Mouse (Mus musculus) ZHBTc4 (cell line): Measurements from ENCODE around the gene Cela3b.

Experiments used
- DNase-seq: peaks from one replicate; pipeline ENCODE4 v3.0.0-alpha.2; 2011; ENCODE audit warnings: low read depth, low spot score

Gene Cela3b

DNA sequence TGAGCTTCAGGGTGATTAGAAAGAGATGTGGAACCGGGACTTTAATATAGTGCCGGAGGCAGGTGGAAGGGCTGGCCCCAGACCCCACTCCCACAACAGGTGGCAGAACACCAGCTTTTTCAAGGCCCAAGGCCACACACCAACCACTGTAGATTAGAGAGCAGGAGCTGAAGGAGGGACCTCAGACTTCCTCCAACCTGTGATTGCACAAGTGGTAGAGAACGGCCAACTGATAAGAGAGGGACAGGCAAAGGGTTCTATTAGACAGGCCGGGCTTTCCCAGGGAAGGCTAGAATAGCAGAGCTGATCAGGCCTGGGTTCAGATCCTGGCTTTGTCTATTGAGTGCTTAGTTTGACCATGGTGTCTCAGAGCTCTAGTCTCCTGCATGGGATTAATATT is at the start of gene Cela3b:
Gene Cela3b (minus strand): TSS at position 39 of the 400 bp plus-strand sequence.
- DNase-seq: no peak

DNA sequence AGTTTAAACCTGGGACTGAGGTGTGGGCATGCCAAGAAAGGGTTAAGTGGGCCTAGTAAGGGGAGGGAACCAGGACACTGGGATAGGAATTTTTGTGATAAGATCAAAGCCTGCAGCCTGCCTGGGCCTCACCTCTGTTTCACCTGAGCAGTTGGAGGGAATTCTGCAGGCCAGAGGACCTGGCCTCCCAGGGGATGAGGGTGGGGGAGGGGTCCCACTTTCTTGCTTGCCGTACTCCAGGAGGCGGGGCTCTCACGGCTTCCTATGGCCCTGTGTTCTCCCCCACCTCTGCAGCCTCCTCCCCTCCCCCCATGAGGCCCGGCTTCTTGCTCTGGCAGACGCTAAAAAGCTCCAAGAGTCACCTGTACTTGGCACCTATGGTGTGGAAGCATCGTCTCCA is 49.4 kb upstream of the Cela3b start:
- peak; percentile 89 for DNase-seq

DNA sequence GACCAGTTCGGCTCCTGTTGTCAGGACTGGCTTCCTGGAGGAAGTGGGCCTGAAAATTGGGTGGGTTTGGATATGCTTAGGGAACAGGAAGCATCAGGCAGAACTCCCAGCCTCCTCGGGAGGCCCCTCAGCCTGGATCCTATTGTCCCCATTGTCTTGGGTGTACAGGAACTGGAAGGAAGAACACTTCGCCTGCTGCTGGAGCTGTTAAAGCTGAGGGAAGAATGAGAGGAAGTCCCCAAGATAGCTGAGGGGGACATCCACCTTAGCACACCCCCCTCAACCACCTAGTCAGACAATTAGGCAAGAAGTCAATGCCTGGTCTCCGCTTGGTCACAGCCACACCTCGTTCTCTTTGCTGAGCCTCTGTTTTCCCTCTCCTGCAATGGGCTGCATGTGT is 48.0 kb upstream of the Cela3b start:
- DNase-seq: no peak

- DNase-seq: no peak
These were observed 47.3 kb upstream of the Cela3b start for GRCm38 (mm10) chr4:137477611-137478010.

- DNase-seq: no peak
These were observed 46.5 kb upstream of the Cela3b start for GRCm38 (mm10) chr4:137476761-137477237.

DNA sequence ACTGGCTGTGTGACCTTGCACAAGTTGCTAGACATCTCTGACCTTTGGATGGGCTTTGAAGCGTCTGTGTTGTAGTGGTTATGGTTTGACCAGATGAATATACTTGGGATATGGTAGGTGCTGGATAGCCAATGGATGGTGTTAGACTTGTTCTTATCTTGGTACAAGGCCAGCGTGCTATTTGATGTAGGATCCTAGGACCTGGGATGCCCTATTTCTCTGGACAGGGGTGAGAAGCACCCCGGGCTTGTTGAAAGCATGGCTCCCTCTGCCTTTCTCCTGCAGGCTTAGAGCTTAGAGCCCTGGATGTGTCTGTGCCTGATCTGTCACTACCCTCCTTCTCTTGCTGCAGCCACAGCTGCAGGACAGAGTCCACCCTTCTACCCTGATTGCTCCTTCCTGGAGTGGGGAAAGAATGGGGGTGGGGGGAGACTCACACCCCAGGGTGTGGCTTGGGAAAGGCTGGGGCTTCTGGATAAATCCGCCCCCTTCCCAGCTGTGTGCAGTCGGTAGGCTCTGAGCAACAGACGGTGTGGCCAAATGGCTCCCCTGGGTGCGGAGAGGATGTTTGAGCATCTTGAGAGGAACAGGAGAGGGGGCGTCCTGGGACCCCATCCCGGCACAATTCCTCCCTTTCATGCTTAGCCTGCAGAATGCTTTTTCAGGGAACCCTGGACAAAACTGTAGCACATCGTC is 45.9 kb upstream of the Cela3b start:
- peak; percentile 64 for DNase-seq

GRCm38 (mm10) chr4:137475271-137476050 is 45.1 kb upstream of the Cela3b start:
- DNase-seq: no peak

DNA sequence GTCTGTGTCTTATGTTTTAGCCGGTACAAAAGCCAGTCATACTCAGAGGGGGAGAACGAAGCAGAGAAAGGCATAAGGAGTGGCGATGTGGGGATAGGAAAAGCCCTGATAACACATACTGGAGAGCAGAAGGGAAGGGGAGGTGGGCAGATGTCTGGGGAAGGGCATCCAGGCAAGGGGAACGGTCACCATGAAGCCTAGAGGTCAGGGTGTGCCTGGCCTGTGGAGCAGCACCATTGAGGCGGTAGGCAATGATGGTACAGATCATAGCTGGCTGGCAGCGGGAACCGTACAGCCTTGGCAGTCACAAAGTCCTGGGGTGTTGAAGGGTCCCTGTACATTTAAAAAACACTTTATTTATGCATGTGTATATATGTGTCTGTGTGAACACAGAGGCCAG is 44.4 kb upstream of the Cela3b start:
- no peak for DNase-seq

DNA sequence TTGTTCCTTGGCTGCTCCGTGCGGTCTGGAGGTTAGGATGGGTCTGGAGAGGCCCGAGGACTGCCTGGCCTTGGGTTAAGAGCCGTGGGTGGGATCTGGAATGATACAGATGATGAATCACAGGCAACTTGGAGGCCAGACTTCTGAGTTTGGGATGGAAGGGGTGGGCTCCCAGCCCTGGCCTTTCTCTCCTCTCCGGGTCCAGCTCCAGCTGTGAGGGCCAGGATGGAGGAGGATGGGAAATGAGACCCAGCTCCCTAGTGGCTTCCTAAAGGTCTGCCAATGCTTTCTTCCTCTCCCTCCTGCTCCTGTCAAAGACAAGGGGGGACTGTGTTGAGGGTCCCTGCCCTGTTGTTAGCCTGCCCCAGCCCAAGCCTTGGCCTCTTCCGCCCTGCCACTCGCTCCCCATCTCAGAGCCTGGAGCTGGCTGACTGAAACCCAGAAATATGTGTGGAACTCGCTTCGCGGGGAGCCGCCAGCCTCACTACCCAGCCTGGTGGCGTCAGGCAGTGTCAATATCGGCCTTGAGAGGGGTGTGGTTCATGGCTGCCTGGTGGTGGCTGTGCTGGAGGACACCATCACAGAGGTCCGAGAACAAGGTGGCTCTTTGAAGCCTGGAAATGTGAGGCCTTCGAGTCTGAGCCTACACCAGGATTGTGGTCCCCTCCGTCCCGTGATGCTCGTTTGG is 43.5 kb upstream of the Cela3b start:
- DNase-seq: no peak

- no peak for DNase-seq
These were observed 42.9 kb upstream of the Cela3b start for GRCm38 (mm10) chr4:137473240-137473639.

- DNase-seq: no peak
These were observed 41.0 kb upstream of the Cela3b start for GRCm38 (mm10) chr4:137471326-137471725.

DNA sequence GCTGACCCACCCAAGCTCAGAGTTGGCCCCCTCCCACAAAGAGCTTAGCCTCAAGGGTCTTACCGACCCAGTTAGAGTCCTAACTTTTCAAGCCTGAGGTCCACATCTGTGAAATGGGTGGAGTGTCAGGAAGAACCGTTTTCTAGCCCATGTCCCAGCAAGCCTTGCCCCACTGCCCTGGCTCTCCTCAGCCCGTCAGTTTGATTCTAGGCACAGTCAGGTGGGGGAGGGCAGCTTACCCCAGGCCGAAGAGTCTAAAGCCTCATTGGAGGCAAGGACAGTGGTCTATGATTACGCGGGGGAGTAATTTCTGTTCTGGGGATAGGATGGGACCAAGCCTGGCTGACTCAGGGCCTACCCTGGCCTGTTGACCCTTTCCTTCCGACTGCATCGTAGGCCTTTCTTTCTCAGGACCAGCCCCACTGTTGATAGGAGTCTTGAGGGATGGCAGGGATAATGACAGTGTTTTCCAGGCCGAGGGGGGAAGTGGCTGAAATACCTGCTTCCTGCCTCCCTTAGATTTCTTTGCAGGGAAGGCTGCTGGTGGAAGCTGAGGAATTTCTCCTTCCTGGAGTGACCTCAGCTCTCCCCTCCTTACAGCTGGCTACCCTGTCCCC is 40.5 kb upstream of the Cela3b start:
- DNase-seq: no peak

GRCm38 (mm10) chr4:137469845-137470692 is 39.7 kb upstream of the Cela3b start:
- peak; percentile 97 for DNase-seq

- peak; percentile 89 for DNase-seq
These were observed 38.9 kb upstream of the Cela3b start for GRCm38 (mm10) chr4:137469081-137469844.

DNA sequence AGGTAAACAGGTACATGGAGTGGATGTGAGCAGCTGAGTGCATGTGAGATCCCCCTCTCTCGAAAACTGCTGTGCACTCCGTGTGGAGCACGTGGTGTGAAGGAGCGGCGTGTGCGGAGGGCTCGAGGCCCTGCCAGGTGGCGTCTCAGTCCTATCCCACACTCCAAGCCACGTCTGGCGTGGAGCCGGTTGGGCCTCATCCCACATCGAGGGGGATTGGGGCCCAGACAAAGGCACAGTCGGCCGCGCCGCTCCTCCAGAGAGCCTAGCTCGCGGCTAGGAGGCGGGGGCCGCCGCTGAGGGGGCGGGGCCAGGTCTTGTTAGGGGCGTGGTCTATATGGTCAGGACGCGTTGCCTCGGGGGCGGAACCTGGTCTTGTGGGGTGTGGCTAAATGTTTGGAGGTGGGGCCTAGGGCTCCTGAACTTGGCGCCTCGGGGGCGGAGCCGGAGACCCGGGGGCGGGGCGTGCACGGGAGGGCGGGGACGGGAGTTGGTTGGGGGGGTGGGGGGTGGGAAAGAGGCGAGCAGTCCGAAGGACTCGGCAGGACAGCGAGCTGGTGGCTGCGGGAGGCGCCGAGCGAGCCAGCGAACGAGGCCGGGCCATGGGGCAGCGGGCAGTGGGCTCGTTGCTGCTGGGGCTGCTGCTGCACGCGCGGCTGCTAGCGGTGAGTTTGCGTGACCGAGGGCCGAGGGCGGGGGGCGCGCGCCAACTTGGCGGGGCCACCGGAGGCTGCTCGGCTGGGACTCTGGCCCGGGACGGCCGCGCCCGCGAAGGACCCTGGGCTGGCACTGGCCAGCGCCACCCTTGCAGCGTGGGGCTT is 38.1 kb upstream of the Cela3b start, which contains the start of gene Hspg2:
Gene Hspg2 (plus strand): TSS at position 510 of the 821 bp plus-strand sequence.
- DNase-seq: peak; percentile 97

DNA sequence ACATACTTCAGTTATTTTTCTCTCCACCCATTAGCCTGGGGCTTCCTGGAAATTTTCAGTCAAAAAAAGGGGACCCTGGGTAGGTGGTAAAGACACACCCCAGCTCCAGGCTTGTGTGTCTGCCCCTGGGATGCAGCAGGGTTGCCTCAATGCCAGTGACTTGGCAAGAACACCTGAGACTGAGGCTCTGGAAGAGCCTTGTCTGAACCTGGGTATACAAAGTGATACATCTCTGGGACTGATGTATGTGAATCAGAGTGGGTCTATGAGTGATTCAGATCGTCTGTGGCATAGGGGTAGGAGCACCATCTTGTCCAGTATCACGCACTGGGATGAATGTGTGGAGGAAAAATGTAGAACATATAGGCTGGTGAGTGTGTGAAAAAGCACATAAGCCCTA is 37.2 kb upstream of the Cela3b start:
- no peak for DNase-seq

DNA sequence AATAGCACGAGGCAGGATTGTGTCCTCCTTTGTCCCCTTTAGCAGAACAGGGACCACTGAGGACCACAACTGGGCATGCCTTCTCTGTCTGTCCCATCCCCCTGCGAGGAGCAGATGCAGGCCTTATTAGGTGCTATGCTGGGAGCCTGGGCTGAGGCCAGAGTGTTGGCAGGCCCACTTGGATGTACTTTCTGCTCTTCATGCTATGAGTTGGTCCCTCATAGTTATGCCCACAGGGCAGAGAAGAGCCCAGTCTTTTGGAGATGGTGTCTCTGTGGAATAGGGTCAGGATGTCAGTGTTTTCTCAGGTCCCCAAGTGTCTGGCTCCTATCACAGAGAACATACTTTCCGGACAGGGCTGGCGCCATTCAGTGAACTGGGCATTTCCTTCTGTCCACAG is 36.7 kb upstream of the Cela3b start:
- DNase-seq: no peak

GRCm38 (mm10) chr4:137465125-137465787 is 34.9 kb upstream of the Cela3b start:
- DNase-seq: no peak
